Mouse (Mus musculus): ENCODE data around the gene Bnipl.

Bnipl gene

GRCm38 (mm10) chr3:95277149-95277551 lies 26.2 kb upstream of the Bnipl start:
- DNase-seq: no peak

GRCm38 (mm10) chr3:95276428-95276934 lies 25.5 kb upstream of the Bnipl start:
- DNase-seq: no peak

DNA sequence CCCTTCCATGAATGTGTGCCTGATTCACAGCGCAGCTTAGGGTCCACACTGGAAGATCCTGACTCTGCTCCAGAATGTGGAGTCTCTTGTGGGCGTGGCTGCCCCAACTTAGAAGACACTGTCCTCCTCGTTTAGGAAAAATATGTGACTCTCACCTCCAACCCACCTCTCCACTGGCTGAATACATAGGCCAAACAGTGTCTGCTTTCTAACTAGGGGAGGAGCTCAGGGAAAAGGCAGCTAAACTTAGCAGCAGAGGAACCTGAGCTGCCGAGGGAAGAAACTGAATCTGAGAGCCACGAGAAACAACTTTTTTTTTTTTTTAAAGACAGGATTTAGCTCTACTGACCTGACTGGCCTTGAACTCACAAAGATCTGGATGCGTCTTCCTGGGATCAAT lies 24.2 kb upstream of the Bnipl start:
- DNase-seq: no peak

GRCm38 (mm10) chr3:95274453-95274852 lies 23.5 kb upstream of the Bnipl start:
- DNase-seq: no peak

- no peak for DNase-seq
Observed at GRCm38 (mm10) chr3:95273471-95273870, 22.5 kb upstream of the Bnipl start.

DNA sequence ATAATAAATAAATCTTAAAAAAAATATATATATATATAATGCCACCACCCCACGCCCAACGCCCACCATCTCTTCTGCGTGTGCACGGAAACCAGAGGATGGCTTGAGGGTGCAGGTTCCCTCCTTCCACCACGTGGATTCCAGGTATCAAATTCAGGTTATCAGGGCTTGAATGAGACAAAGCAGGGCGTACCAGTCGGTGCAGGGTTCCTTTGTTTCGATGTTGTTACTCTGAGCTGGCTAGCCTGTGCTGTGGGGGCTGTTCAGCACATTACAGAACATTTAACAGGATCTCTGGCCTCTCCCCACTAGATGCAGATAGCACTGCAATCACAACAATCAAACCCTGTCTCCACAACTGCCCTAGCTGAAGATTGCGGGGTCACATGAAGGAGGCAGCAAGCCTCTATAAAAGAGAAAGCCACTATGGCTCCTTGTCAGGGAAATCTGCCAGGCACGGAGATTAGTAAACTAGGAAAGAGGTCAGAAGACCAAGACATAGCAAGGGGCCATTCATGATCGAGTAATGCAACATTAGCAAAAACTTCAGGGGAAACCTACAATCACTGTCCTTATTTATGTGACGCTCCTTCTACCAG lies 19.9 kb upstream of the Bnipl start:
- DNase-seq: no peak

DNA sequence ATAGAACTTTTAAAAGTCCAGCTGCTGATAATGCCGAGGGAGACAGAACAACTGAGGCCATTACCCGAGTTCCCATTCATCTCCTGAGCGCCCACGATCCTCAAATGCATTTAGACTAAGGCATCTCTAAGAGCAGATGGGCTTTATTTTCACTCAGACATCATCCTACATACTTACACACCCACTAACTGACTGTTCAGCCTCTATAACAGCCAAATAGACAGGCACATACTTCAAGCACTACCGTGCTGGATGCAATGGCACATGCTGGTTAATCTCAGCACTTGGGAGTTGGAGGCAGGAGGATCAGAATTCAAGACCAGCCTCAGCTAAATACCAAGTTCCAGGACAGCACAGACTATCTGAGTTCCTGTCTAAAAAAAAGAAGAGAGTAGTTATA lies 18.8 kb upstream of the Bnipl start:
- DNase-seq: no peak

- no peak for DNase-seq
Observed at GRCm38 (mm10) chr3:95267855-95268254, 16.9 kb upstream of the Bnipl start.

GRCm38 (mm10) chr3:95266052-95266451 lies 15.1 kb upstream of the Bnipl start:
- no peak for DNase-seq

DNA sequence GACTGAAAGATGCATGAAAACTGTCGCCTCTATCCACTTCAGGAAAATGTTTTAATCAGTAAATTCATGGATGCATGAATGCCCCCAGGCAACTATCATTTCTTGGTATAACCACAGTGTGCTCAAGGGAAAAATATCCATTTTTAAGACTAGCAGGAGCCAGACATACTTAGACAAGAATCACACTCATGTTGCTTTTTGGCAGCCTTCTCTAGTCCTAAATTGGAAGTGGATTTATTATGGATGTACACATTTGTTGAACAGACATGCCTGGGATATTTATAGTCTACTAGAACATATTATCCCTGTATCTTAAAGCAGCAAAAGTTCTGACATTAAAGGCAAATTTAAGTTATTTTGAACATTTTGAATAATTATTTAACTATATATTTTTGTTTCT lies 13.7 kb upstream of the Bnipl start:
- no peak for DNase-seq

GRCm38 (mm10) chr3:95263089-95263739 lies 12.2 kb upstream of the Bnipl start:
- peak; percentile 78 to 81 for DNase-seq

DNA sequence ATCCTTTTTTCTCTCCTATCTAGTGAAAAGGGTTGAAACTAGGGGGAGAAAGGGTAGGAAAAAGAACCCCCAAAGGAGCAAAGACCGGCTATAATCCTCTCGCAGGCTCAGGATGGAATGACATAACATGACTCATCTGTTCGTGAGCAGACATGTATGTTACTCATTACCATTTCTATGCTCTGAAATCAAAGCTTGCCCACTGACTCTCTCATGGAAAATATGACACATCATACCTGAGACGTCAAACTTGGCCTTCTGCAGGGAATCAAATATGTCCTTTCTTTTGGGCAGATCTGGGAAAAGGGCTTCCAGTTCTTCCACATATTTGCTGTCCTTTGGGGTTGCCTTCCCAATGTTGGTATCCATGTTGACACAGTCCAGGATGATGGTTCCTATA lies 11.0 kb upstream of the Bnipl start:
- no peak for DNase-seq

GRCm38 (mm10) chr3:95256931-95257330 lies 5.9 kb upstream of the Bnipl start:
- DNase-seq: no peak

GRCm38 (mm10) chr3:95250361-95250760 lies 632 bp downstream of the Bnipl start:
- no peak for DNase-seq

DNA sequence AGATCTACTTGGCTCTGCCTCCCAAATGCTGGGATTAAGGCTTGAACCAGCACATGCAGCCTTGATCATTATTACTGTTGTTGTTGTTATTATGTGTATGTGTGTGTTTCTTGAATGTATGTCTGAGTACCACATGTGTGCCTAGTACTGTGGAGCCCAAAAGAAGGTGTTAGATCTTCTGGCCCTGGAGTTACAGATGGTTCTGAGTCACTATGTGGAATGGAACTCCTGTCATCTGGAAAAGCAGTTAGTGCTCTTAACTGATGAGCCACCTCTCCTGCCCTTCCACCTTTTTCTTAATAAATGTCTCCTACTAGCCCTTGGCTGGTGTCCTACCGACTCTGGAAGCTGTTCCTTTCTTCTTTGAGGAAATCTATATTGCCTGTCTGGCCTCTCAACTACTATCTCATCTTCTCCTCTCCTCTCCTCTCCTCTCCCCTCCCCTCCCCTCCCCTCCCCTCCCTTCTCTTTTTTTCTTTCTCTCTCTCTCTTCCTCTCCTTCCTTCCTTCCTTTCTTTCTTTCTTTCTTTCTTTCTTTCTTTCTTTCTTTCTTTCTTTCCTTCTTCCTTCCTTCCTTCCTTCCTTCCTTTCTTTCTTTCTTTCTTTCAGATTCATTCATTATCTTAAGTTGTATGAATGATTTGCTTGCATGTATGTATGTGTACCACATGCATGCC lies 3.2 kb downstream of the Bnipl start:
- DNase-seq: no peak

GRCm38 (mm10) chr3:95246465-95247231 lies 4.3 kb downstream of the Bnipl start:
- DNase-seq: no peak

DNA sequence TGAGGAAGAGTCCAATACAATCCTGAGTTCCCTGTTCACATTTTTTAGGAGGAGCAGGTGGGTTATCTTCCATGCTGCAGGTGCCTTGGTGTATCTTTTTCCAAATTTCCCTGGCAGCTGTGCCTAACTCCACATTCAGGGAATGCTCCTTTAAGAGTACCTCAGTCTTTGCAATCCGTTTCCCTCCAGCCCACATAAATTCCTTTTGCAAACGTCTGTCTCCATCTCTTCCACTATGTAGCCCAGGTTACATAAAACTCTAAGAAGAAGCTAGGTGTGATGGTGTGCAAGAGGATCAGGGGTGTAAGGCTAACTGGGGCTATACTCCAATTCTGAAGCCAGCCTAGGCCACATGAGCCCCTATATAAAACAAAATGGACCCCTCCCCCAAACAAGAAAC lies 7.9 kb downstream of the Bnipl start:
- no peak for DNase-seq

DNA sequence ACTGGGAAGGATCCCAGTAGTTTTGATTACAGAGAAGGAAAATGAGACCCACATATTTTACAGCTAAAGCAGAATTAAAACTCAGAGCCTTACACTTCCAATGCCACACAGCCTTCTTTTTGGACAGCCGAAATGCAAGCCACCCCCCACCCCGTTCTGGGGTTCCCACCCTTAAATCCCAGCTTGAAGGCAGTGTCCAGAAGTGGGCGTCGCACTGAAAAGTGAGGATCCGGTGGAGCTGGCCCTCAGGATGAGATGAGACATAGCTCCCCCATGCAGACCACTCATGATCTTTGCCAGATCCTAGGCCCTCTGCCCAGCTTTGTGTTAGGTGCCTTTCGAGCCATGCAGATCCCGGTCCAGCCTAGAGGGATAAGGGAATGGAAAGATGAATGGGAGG lies 9.5 kb downstream of the Bnipl start, which contains the start of gene Gm128:
Gene Gm128, minus strand, starts transcription at position 101 of the 400 bp plus-strand sequence.
- DNase-seq: no peak

DNA sequence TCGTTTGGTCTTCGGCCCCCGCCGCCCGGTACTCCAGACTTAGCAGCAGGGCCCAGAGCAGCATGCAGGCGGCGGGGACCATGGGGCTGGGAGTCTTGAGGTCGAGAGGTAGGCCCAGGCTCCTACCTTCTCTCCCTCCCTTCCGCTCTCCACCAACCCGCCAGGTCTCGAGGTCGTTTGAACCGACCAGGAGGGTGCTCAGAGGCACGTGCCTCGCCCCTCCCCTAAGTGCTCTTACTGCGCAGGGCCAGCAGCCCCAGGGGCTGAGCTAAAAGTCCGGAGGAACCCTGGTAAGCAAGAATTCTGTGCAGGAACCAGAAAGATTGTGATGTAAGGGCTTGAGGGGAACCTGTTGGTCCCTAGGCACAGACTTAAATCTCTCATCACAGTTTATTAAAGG lies 10.1 kb downstream of the Bnipl start:
- no peak for DNase-seq

GRCm38 (mm10) chr3:95239971-95240370 lies 11.0 kb downstream of the Bnipl start:
- DNase-seq: no peak

GRCm38 (mm10) chr3:95239022-95239421 lies 12.0 kb downstream of the Bnipl start:
- no peak for DNase-seq

DNA sequence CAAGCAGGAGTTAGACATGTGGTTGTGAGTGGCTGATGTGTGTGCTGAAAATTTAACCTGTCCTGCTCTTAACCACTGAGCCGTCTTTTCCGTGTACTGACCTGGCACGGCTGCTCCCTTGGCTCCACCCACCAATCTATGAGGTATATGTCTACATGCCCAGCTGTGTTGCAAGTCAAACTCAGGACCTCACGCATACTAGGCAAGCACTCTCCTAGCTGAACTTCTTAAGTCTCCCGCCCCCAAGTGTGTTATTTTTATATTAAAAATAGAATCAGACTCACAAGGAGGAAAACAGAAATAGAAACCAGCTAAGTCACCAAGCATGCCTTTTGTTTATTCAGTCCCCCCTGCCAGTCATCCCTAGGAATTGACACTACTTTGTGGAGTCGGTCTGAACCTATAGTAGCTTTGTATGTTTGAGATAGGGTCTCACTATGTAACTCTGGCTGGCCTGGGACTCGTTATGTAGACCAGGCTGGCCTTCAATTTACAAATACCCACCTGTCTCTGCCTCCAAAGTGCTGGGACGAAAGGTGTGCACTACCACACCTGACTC lies 13.4 kb downstream of the Bnipl start:
- DNase-seq: no peak
